Comparison of ENCODE assay signal across 22 mouse cellular contexts in genomic region chr11:85712026-85712804, GRCm38 (mm10).
DNase-seq lines count a peak whose midpoint lies in the region; ATAC-seq and TF ChIP-seq lines count a peak whose summit lies in the region.
"Had no signal": no experiment of that assay in that cellular context is flagged by ENCODE, and none has a peak within 500 bp of the region (broad histone marks: within the 10 kb centered on the region; RNA-seq: fewer than 3 reads in every experiment).

No protein-coding gene starts in this region.

- H3K9me3 ChIP-seq in kidney, embryonic 16.5 days (ENCODE audit: low read length) = no peaks in the 10 kb centered on the region
- H3K9me3 ChIP-seq in stomach, embryonic 14.5 days (ENCODE audit: control insufficient read depth, low read depth, low read length) = no peaks in the 10 kb centered on the region
- H3K9me3 ChIP-seq in stomach, postnatal 0 days (ENCODE audit: control insufficient read depth, low read length) = no peaks in the 10 kb centered on the region
- H3K9me3 ChIP-seq in stomach, embryonic 16.5 days (replicated peaks; ENCODE audit: control insufficient read depth, low read length) = no peaks in the 10 kb centered on the region
- H3K9me3 ChIP-seq: limb, embryonic 13.5 days; liver, embryonic 15.5 days; neural tube, embryonic 12.5 days; stomach, embryonic 15.5 days had no signal

- intact Hi-C loops in heart, adult 2 months (cut with DNase I) = no loop called here

- no peak overlapping the region for H3K4me2 ChIP-seq in kidney, embryonic 16.5 days (replicated peaks; ENCODE audit: low read depth, low read length)
- H3K4me2 ChIP-seq in stomach, embryonic 14.5 days (replicated peaks; ENCODE audit: low read depth, low read length) = no peak overlapping the region
- H3K4me2 ChIP-seq in stomach, postnatal 0 days (replicated peaks; ENCODE audit: low read depth) = no peak overlapping the region
- no peak overlapping the region for H3K4me2 ChIP-seq in stomach, embryonic 16.5 days (ENCODE audit: low read depth, low read length)
- H3K4me2 ChIP-seq: liver, embryonic 15.5 days; neural tube, embryonic 12.5 days; stomach, embryonic 15.5 days had no signal

- peak overlapping the region; percentile 39 for H3K27ac ChIP-seq in heart, adult 2 months
- H3K27ac ChIP-seq in kidney, embryonic 16.5 days (ENCODE audit: low read length) = peak overlapping the region; percentile 74
- peak overlapping the region; percentile 48; the same call in 1 of the 2 replicates for H3K27ac ChIP-seq in stomach, embryonic 14.5 days (ENCODE audit: low read length)
- H3K27ac ChIP-seq in stomach, postnatal 0 days (replicated peaks) = no peak overlapping the region
- H3K27ac ChIP-seq in stomach, embryonic 16.5 days (ENCODE audit: low read length) = peak overlapping the region; percentile 59; the same call in 1 of the 2 replicates
- H3K27ac ChIP-seq: hindbrain, postnatal 0 days; left cerebral cortex, adult 2 months; limb, embryonic 13.5 days; liver, embryonic 15.5 days; neural tube, embryonic 12.5 days had no signal

- H3K4me3 ChIP-seq in heart, adult 2 months = no peak overlapping the region
- no peak overlapping the region for H3K4me3 ChIP-seq in kidney, embryonic 16.5 days (ENCODE audit: low read length)
- no peak overlapping the region for H3K4me3 ChIP-seq in stomach, embryonic 14.5 days (ENCODE audit: low read depth, low read length)
- H3K4me3 ChIP-seq in stomach, postnatal 0 days (ENCODE audit: low read depth, low read length) = no peak overlapping the region
- H3K4me3 ChIP-seq in stomach, embryonic 16.5 days (replicated peaks; ENCODE audit: low read length) = no peak overlapping the region
- H3K4me3 ChIP-seq: left cerebral cortex, adult 2 months; limb, embryonic 13.5 days; liver, embryonic 15.5 days; neural tube, embryonic 12.5 days; stomach, embryonic 15.5 days had no signal

- TF ChIP-seq CTCF in heart, adult 2 months (IDR thresholded peaks at IDR 0.05) = no peak
- TF ChIP-seq CTCF in stomach, postnatal 0 days (IDR thresholded peaks at IDR 0.05; ENCODE audit: low read depth) = no peak

- no peaks in the 10 kb centered on the region for H3K27me3 ChIP-seq in heart, adult 2 months (ENCODE audit: control insufficient read depth, insufficient read depth, low read length)
- no peaks in the 10 kb centered on the region; the same call in 1 of the 2 replicates for H3K27me3 ChIP-seq in kidney, embryonic 16.5 days (ENCODE audit: insufficient read depth, low read length)
- 0 out of 2 replicates have a peak, but pooled peaks cover 3% of the 10 kb centered on the region for H3K27me3 ChIP-seq in stomach, embryonic 14.5 days (ENCODE audit: control insufficient read depth, insufficient read depth, low read length)
- no peaks in the 10 kb centered on the region for H3K27me3 ChIP-seq in stomach, postnatal 0 days (ENCODE audit: control insufficient read depth, insufficient read depth, low read length)
- peaks cover 9% of the 10 kb centered on the region; the same call in 1 of the 2 replicates for H3K27me3 ChIP-seq in stomach, embryonic 16.5 days (ENCODE audit: control insufficient read depth, insufficient read depth, low read length)
- H3K27me3 ChIP-seq: neural tube, embryonic 12.5 days; Patski had no signal

- 89% methylated on average over 8 of the region's 8 CpGs for WGBS in heart, adult 2 months
- WGBS in kidney, embryonic 16.5 days = 81% methylated on average over 8 of the region's 8 CpGs
- WGBS in stomach, embryonic 14.5 days = 88% methylated on average over 8 of the region's 8 CpGs
- 85% methylated on average over 8 of the region's 8 CpGs for WGBS in stomach, postnatal 0 days
- 84% methylated on average over 8 of the region's 8 CpGs for WGBS in stomach, embryonic 16.5 days

- H3K4me1 ChIP-seq in heart, adult 2 months (ENCODE audit: control insufficient read depth, insufficient read depth, low read length) = peaks cover 5% of the 10 kb centered on the region
- H3K4me1 ChIP-seq in kidney, embryonic 16.5 days (ENCODE audit: insufficient read depth, low read length) = peaks cover 29% of the 10 kb centered on the region
- H3K4me1 ChIP-seq in stomach, embryonic 14.5 days (ENCODE audit: control insufficient read depth, insufficient read depth, low read length) = peaks cover 18% of the 10 kb centered on the region
- H3K4me1 ChIP-seq in stomach, postnatal 0 days (replicated peaks; ENCODE audit: control insufficient read depth, insufficient read depth) = peaks cover 2% of the 10 kb centered on the region; the same call in 1 of the 2 replicates
- peaks cover 4% of the 10 kb centered on the region; the same call in 1 of the 2 replicates for H3K4me1 ChIP-seq in stomach, embryonic 16.5 days (ENCODE audit: control insufficient read depth, insufficient read depth, low read length)

- no peak for ATAC-seq in kidney, embryonic 16.5 days (ENCODE audit: low FRiP score, low TSS enrichment)
- ATAC-seq in stomach, embryonic 14.5 days (ENCODE audit: insufficient number of reproducible peaks, insufficient read depth, low FRiP score, low read depth) = no peak
- ATAC-seq in stomach, postnatal 0 days (ENCODE audit: low FRiP score, low TSS enrichment) = no peak
- no peak for ATAC-seq in stomach, embryonic 16.5 days (ENCODE audit: insufficient read depth, low FRiP score)
- ATAC-seq: forebrain, embryonic 14.5 days; hindbrain, postnatal 0 days; Patski had no signal

- H3K36me3 ChIP-seq in heart, adult 2 months (ENCODE audit: control insufficient read depth, insufficient read depth, low read length) = no peaks in the 10 kb centered on the region
- H3K36me3 ChIP-seq in kidney, embryonic 16.5 days (ENCODE audit: insufficient read depth, low read length) = no peaks in the 10 kb centered on the region
- no peaks in the 10 kb centered on the region for H3K36me3 ChIP-seq in stomach, embryonic 14.5 days (ENCODE audit: control insufficient read depth, insufficient read depth, low read length)
- no peaks in the 10 kb centered on the region for H3K36me3 ChIP-seq in stomach, postnatal 0 days (ENCODE audit: control insufficient read depth, insufficient read depth, low read length)
- no peaks in the 10 kb centered on the region for H3K36me3 ChIP-seq in stomach, embryonic 16.5 days (ENCODE audit: control insufficient read depth, insufficient read depth, low read length)
- H3K36me3 ChIP-seq: limb, embryonic 13.5 days; liver, embryonic 15.5 days; neural tube, embryonic 12.5 days; stomach, embryonic 15.5 days had no signal

- no peak overlapping the region for H3K9ac ChIP-seq in heart, adult 2 months (ENCODE audit: low read depth, low read length)
- no peak overlapping the region for H3K9ac ChIP-seq in kidney, embryonic 16.5 days (replicated peaks; ENCODE audit: low read length)
- H3K9ac ChIP-seq in stomach, embryonic 14.5 days (replicated peaks; ENCODE audit: low read depth, low read length) = no peak overlapping the region
- H3K9ac ChIP-seq in stomach, postnatal 0 days (ENCODE audit: low read length) = no peak overlapping the region
- no peak overlapping the region for H3K9ac ChIP-seq in stomach, embryonic 16.5 days (ENCODE audit: low read length)
- H3K9ac ChIP-seq: limb, embryonic 13.5 days; liver, embryonic 15.5 days; neural tube, embryonic 12.5 days; stomach, embryonic 15.5 days had no signal

- H3K79me2 ChIP-seq in heart, adult 2 months (replicated peaks; ENCODE audit: control insufficient read depth, insufficient read depth, low read length) = no peaks in the 10 kb centered on the region

- TF ChIP-seq POLR2A in heart, adult 2 months (IDR thresholded peaks at IDR 0.05; ENCODE audit: insufficient read depth, low read depth, low read length) = no peak

- no peak for DNase-seq in heart, adult 2 months
- no peak for DNase-seq in heart, adult 9 months (ENCODE audit: low spot score in 2 of 2)
- no peak for DNase-seq in kidney, adult 9 months
- no peak for DNase-seq in stomach, postnatal 0 days (ENCODE audit: low spot score)
- no peak for DNase-seq in urinary bladder, postnatal 14 days (ENCODE audit: low spot score)
- DNase-seq: cerebellum, adult 18-20 months; cerebellum, postnatal 36 days; gastrocnemius, postnatal 36 days; heart, postnatal 36 days; spleen, adult 18-20 months; thymus, postnatal 14 days had no signal

- no peak for TF ChIP-seq EP300 in heart, adult 2 months (IDR thresholded peaks at IDR 0.05; ENCODE audit: insufficient read depth, low read depth, low read length)
- TF ChIP-seq EP300 in stomach, postnatal 0 days (optimal IDR thresholded peaks at IDR 0.05) = no peak
